ENCODE assay signal across 13 mouse cellular contexts in the genomic region with DNA sequence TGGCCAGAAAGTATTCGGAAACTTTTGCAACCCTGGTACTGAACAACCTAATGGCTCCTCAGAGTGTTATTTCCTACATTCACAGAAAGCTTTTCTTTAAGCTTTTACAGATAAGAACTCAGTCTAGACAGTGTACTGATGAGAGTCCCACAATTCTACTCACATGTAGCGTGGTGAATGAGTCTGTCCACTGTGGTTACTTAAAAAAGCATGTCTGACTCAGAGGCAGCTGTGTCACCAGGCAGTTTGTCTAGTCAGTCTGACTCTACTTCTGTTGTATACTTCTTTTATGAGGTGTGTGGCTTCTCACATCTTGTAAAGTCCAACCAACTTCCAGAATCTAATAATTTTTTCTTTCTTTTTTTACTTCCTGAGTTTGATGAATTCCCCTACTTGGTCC.
"Had no signal": no experiment of that assay in that cellular context is flagged by ENCODE, and none has a peak within 500 bp of the region (broad histone marks: within the 10 kb centered on the region; RNA-seq: fewer than 3 reads in every experiment).

No protein-coding gene starts in this region.

- ATAC-seq: liver, embryonic 12.5 days; midbrain, embryonic 15.5 days had no signal

- DNase-seq: kidney, adult 11 months; kidney, adult 9 months; kidney, postnatal 14 days; kidney, postnatal 4 days; liver; lung, adult 18-20 months; lung, postnatal 14 days; lung, postnatal 4 days; right cerebral cortex, postnatal 4 days; thymus, adult 18-20 months; thymus, postnatal 36 days had no signal
